Mouse (Mus musculus): ENCODE data around the gene Robo3.

- TF ChIP-seq POLR2A (IDR thresholded peaks at IDR 0.05; ENCODE audit: insufficient read depth, low read depth, low read length) (no peak), CTCF (IDR thresholded peaks at IDR 0.05; ENCODE audit: insufficient read depth, low read depth, low read length) (no peak)
These were observed 1.9 kb upstream of the Robo3 start for GRCm38 (mm10) chr9:37434932-37435331.
